Mouse (Mus musculus) myocyte (in vitro differentiated cells): ENCODE data around the gene Zbtb26. TPM values are rescaled to one million over a fixed set of nuclear protein-coding genes. Genes with fewer than 3 reads are reported as not detected.

Source experiments
- H3K27me3 ChIP-seq: one replicate; pipeline ENCODE4 v1.6.1; 2011; ENCODE audit not compliant: control insufficient read depth, insufficient read depth, insufficient read length
- H3K36me3 ChIP-seq: one replicate; pipeline ENCODE4 v1.6.1; 2011; ENCODE audit not compliant: control insufficient read depth, insufficient read depth
- H3K4me2 ChIP-seq: one replicate; pipeline ENCODE4 v1.6.1; 2011; ENCODE audit warnings: low read depth, control low read depth
- H3K4me3 ChIP-seq: one replicate; pipeline ENCODE4 v1.5.1; 2011; ENCODE audit warnings: mild to moderate bottlenecking, control low read depth, moderate library complexity
- H3K79me2 ChIP-seq: one replicate; pipeline ENCODE4 v1.6.1; 2011; ENCODE audit not compliant: control insufficient read depth, insufficient read depth
- H3ac ChIP-seq: one replicate; pipeline ENCODE4 v1.6.1; 2011; ENCODE audit not compliant: control insufficient read depth, insufficient read length
- CEBPB ChIP-seq: IDR thresholded peaks from 2 replicates; pipeline ENCODE4 v1.6.1; 2011; ENCODE audit warnings: mild to moderate bottlenecking, moderate library complexity; ENCODE audit not compliant: poor library complexity, insufficient read depth, severe bottlenecking
- E2F4 ChIP-seq: IDR thresholded peaks from one replicate; pipeline ENCODE4 v1.6.1; 2011; ENCODE audit warnings: mild to moderate bottlenecking, control low read depth, moderate library complexity; ENCODE audit not compliant: insufficient read depth
- MAX ChIP-seq: IDR thresholded peaks from one replicate; pipeline ENCODE4 v1.6.1; 2011; ENCODE audit warnings: low read depth, mild to moderate bottlenecking, control low read depth
- MYOD1 ChIP-seq, 3 experiments: IDR thresholded peaks; one replicate each; pipeline ENCODE4 v1.6.1; 2011; ENCODE audit warnings: control low read depth in 2 of 3, low read depth in 2 of 3, mild to moderate bottlenecking in 2 of 3, moderate library complexity in 1 of 3; ENCODE audit not compliant: insufficient read length in 2 of 3, control insufficient read depth in 1 of 3
- MYOG ChIP-seq, 3 experiments: IDR thresholded peaks; one replicate each; pipeline ENCODE4 v1.6.1; 2011; ENCODE audit warnings: control low read depth in 2 of 3, low read depth in 2 of 3, mild to moderate bottlenecking in 2 of 3; ENCODE audit not compliant: insufficient read length in 2 of 3, control insufficient read depth in 1 of 3, insufficient read depth in 1 of 3
- POLR2A ChIP-seq: IDR thresholded peaks from one replicate; pipeline ENCODE4 v1.6.1; 2011; ENCODE audit warnings: low read depth, mild to moderate bottlenecking, control low read depth, moderate library complexity; ENCODE audit not compliant: insufficient read length
- POLR2AphosphoS2 ChIP-seq: IDR thresholded peaks from one replicate; pipeline ENCODE4 v1.6.1; 2011; ENCODE audit warnings: low read depth, control low read depth; ENCODE audit not compliant: insufficient read length
- REST ChIP-seq: IDR thresholded peaks from one replicate; pipeline ENCODE4 v1.6.1; 2011; ENCODE audit warnings: mild to moderate bottlenecking, control low read depth, moderate library complexity; ENCODE audit not compliant: insufficient read depth, insufficient read length
- SRF ChIP-seq: IDR thresholded peaks from one replicate; pipeline ENCODE4 v1.6.1; 2011; ENCODE audit warnings: low read depth; ENCODE audit not compliant: control insufficient read depth, insufficient read length
- TCF12 ChIP-seq: IDR thresholded peaks from one replicate; pipeline ENCODE4 v1.6.1; 2011; ENCODE audit warnings: mild to moderate bottlenecking, control low read depth; ENCODE audit not compliant: poor library complexity, insufficient read depth, severe bottlenecking
- TCF3 ChIP-seq: IDR thresholded peaks from one replicate; pipeline ENCODE4 v1.6.1; 2011; ENCODE audit warnings: low read depth, control low read depth; ENCODE audit not compliant: insufficient read length
- USF1 ChIP-seq: IDR thresholded peaks from one replicate; pipeline ENCODE4 v1.6.1; 2011; ENCODE audit warnings: low read depth, mild to moderate bottlenecking, control low read depth, moderate library complexity
- polyA plus RNA-seq: library from polyadenylated mRNA; unstranded; fragments of >200 nt; fragmentation: generic; extraction: Trizol; gene quantifications from one replicate; pipeline ENCODE4 v1.2.1, GENCODE M21; 2012; ENCODE audit warnings: missing spikeins

Gene Zbtb26
- 0.97 TPM for polyA plus RNA-seq

- peak within 1 kb of the TSS; percentile 69 for H3K4me2 ChIP-seq
- peaks cover 84% of the 10 kb centered on the region for H3K79me2 ChIP-seq
- no peaks in the 10 kb centered on the region for H3K36me3 ChIP-seq
Measured at GRCm38 (mm10) chr2:37442611-37443591, at the start of gene Zbtb26, which contains the start of the genes Zbtb6 and Rabgap1. Zbtb26 (minus strand) TSS chr2:37443135. Zbtb6 (minus strand) TSS chr2:37443171. Rabgap1 (plus strand) TSS chr2:37443279.

DNA sequence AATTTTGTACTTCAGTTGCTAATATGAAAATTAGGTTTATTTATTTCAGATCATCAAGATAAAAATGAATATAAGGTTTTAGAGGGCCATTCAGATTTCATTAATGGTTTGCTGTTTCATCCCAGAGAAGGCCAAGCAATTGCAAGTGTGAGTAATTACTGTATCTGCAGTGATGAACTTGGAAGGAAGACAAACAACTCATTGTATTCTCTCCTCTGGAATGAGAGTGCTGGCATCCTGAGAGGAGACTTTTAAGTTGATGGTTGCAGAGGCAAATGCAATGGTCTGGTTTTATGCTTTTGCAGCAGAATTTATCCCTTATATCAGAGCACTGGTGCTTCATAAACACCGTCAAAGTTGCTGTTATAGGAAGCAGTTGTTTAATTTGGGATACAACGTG lies 46.0 kb upstream of the Zbtb26 start:
- Histone ChIP-seq H3ac (no peak overlapping the region), H3K27me3 (no peaks in the 10 kb centered on the region), H3K79me2 (no peaks in the 10 kb centered on the region), H3K4me2 (no peak overlapping the region), H3K36me3 (peaks cover 55% of the 10 kb centered on the region), H3K4me3 (no peak overlapping the region)
- TF ChIP-seq TCF3 (no peak), REST (no peak), MYOD1 (IDR thresholded peaks at IDR 0.05; ENCODE audit: control insufficient read depth in 1 of 3, insufficient read length in 2 of 3, low read depth in 2 of 3) (no peak), SRF (no peak)

More at GRCm38 (mm10) chr2:37442611-37443591, at the start of gene Zbtb26, which contains the start of the genes Zbtb6 and Rabgap1:
- TF ChIP-seq TCF3 (no peak), E2F4 (no peak), CEBPB (no peak), SRF (peak; percentile 57), USF1 (peak; percentile 61), MYOD1 (IDR thresholded peaks at IDR 0.05; ENCODE audit: control insufficient read depth in 1 of 3, insufficient read length in 2 of 3, low read depth in 2 of 3) (peak in 1 of 3 experiments; percentile 4), POLR2AphosphoS2 (peak; percentile 85), MAX (no peak), POLR2A (peak; percentile 87), REST (no peak), TCF12 (no peak), MYOG (IDR thresholded peaks at IDR 0.05; ENCODE audit: control insufficient read depth in 1 of 3, insufficient read depth in 1 of 3, insufficient read length in 2 of 3, low read depth in 2 of 3) (peak in 1 of 3 experiments; percentile 16)
- peak within 1 kb of the TSS; percentile 99 for H3K4me3 ChIP-seq
- no peaks in the 10 kb centered on the region for H3K27me3 ChIP-seq
- peak within 1 kb of the TSS; percentile 37 for H3ac ChIP-seq

- Histone ChIP-seq H3K27me3 (no peaks in the 10 kb centered on the region), H3K4me3 (no peak overlapping the region), H3ac (no peak overlapping the region), H3K4me2 (no peak overlapping the region), H3K36me3 (peaks cover 55% of the 10 kb centered on the region), H3K79me2 (no peaks in the 10 kb centered on the region)
- TF ChIP-seq REST, result no peak
- no peak for TF ChIP-seq POLR2AphosphoS2
- no peak for TF ChIP-seq SRF
- no peak for TF ChIP-seq MYOD1 (IDR thresholded peaks at IDR 0.05; ENCODE audit: control insufficient read depth in 1 of 3, insufficient read length in 2 of 3, low read depth in 2 of 3)
- no peak for TF ChIP-seq E2F4
- TF ChIP-seq TCF12, result no peak
- no peak for TF ChIP-seq POLR2A
- no peak for TF ChIP-seq CEBPB
- no peak for TF ChIP-seq TCF3
- TF ChIP-seq USF1, result no peak
Measured at GRCm38 (mm10) chr2:37486408-37486807, 43.5 kb upstream of the Zbtb26 start.

DNA sequence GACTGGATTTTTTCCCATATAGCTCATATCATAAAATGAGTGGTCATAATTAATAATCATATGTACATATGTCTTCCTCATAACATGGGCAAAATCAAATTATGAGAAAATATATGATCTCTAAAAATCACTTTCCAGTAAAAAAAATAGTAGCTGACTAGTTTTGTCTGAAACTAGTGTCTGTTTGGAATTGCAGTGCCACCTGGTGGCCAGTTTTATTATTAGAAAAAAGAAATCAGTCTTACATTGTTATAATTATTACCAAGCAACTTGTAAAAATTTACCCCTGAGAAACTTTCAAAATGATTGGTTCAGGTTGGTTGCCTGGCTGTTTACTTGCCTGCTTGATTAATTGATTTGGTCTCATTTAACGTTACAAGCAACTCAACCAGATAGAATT lies 42.4 kb upstream of the Zbtb26 start:
- Histone ChIP-seq H3K79me2 (peaks cover under 1% of the 10 kb centered on the region), H3K4me2 (no peak overlapping the region), H3ac (no peak overlapping the region), H3K27me3 (no peaks in the 10 kb centered on the region), H3K36me3 (peaks cover 54% of the 10 kb centered on the region), H3K4me3 (no peak overlapping the region)
- TF ChIP-seq SRF (no peak), MYOD1 (IDR thresholded peaks at IDR 0.05; ENCODE audit: control insufficient read depth in 1 of 3, insufficient read length in 2 of 3, low read depth in 2 of 3) (no peak), REST (no peak), POLR2AphosphoS2 (no peak), CEBPB (no peak), E2F4 (no peak), TCF12 (no peak), MYOG (IDR thresholded peaks at IDR 0.05; ENCODE audit: control insufficient read depth in 1 of 3, insufficient read depth in 1 of 3, insufficient read length in 2 of 3, low read depth in 2 of 3) (no peak), TCF3 (no peak), MAX (no peak), POLR2A (no peak), USF1 (no peak)

GRCm38 (mm10) chr2:37484165-37484564 lies 41.2 kb upstream of the Zbtb26 start:
- peaks cover 43% of the 10 kb centered on the region for H3K36me3 ChIP-seq

More at GRCm38 (mm10) chr2:37484165-37484564, 41.2 kb upstream of the Zbtb26 start:
- Histone ChIP-seq H3ac (no peak overlapping the region), H3K4me2 (no peak overlapping the region), H3K4me3 (no peak overlapping the region), H3K27me3 (no peaks in the 10 kb centered on the region), H3K79me2 (peaks cover 11% of the 10 kb centered on the region)
- TF ChIP-seq MYOD1 (IDR thresholded peaks at IDR 0.05; ENCODE audit: control insufficient read depth in 1 of 3, insufficient read length in 2 of 3, low read depth in 2 of 3) (no peak), TCF12 (no peak), REST (no peak), POLR2A (no peak), USF1 (no peak), CEBPB (no peak), E2F4 (no peak), TCF3 (no peak), MAX (no peak), POLR2AphosphoS2 (no peak), SRF (no peak), MYOG (IDR thresholded peaks at IDR 0.05; ENCODE audit: control insufficient read depth in 1 of 3, insufficient read depth in 1 of 3, insufficient read length in 2 of 3, low read depth in 2 of 3) (no peak)
